Mouse (Mus musculus): ENCODE measurements at regions not wholly inside any gene's neighbourhood (a gene's known extent, or its start where the extent isn't known, plus 50 kb on each side); places are given as distances from the start of the nearest gene placed in this dataset.
"Not testable (repeated sequence)": the region's sequence is repeated elsewhere in the genome, so short reads cannot be mapped to it uniquely, and the experiment has no call there.

- DNase-seq, result no peak
These were observed 78.1 kb upstream of the Ehbp1 start for GRCm38 (mm10) chr11:22420003-22420723.

- DNase-seq, result no peak
These were observed 79.7 kb upstream of the Ehbp1 start for GRCm38 (mm10) chr11:22421762-22422161.

GRCm38 (mm10) chr11:22437140-22437850 is 74.6 kb upstream of the Tmem17 start:
- DNase-seq, result peak; percentile 41

GRCm38 (mm10) chr11:22437851-22438215 is 74.1 kb upstream of the Tmem17 start:
- DNase-seq, result no peak

GRCm38 (mm10) chr11:22438441-22439066 is 73.3 kb upstream of the Tmem17 start:
- no peak for DNase-seq

GRCm38 (mm10) chr11:22440521-22440920 is 71.4 kb upstream of the Tmem17 start:
- DNase-seq, result peak; percentile 24

GRCm38 (mm10) chr11:22453161-22453560 is 58.7 kb upstream of the Tmem17 start:
- DNase-seq, result no peak

GRCm38 (mm10) chr11:22456286-22456685 is 55.6 kb upstream of the Tmem17 start:
- DNase-seq, result no peak

GRCm38 (mm10) chr11:22457220-22457619 is 54.7 kb upstream of the Tmem17 start:
- no peak for DNase-seq

- no peak for DNase-seq
These were observed 52.8 kb upstream of the Tmem17 start for GRCm38 (mm10) chr11:22458951-22459703.

GRCm38 (mm10) chr11:22461019-22461735 is 50.7 kb upstream of the Tmem17 start:
- DNase-seq, result not testable (repeated sequence)
